Mouse (Mus musculus) hindbrain, embryonic 11.5 days (tissue): Measurements from ENCODE around the gene Pdzd2. TPM values are rescaled to one million over a fixed set of nuclear protein-coding genes. Genes with fewer than 3 reads are reported as not detected.
A peak's percentile ranks its signal among the peaks of the same experiment; 100 is the strongest.

Experiments
- ATAC-seq: fragments of 200-750 bp; cut with Nextera tagmentation; 2 replicates; pipeline ENCODE4 v1.8.0; 2017; ENCODE audit warnings: mild to moderate bottlenecking, moderate TSS enrichment, moderate library complexity; ENCODE audit not compliant: low FRiP score
- DNase-seq: peaks from one replicate; pipeline ENCODE4 v3.0.0-alpha.2; 2015; ENCODE audit warnings: low spot score
- H3K27ac ChIP-seq: fragments of 300-500 bp; sonication (generic); 2 replicates; pipeline ENCODE4 v1.5.1; 2014; ENCODE audit warnings: mild to moderate bottlenecking, low read depth, low read length
- H3K27me3 ChIP-seq: fragments of 300-500 bp; sonication (generic); 2 replicates; pipeline ENCODE4 v1.6.1; 2014; ENCODE audit warnings: mild to moderate bottlenecking, low read length, moderate library complexity, mixed read lengths; ENCODE audit not compliant: control insufficient read depth, insufficient read depth
- H3K36me3 ChIP-seq: fragments of 300-500 bp; sonication (generic); 2 replicates; pipeline ENCODE4 v1.6.1; 2014; ENCODE audit warnings: mild to moderate bottlenecking, low read length, moderate library complexity, mixed read lengths; ENCODE audit not compliant: control insufficient read depth, insufficient read depth
- H3K4me1 ChIP-seq: fragments of 300-500 bp; sonication (generic); replicated peaks from 2 replicates; pipeline ENCODE4 v1.6.1; 2014; ENCODE audit warnings: low read length, mixed read lengths; ENCODE audit not compliant: control insufficient read depth, insufficient read depth
- H3K4me2 ChIP-seq: fragments of 300-500 bp; sonication (generic); replicated peaks from 2 replicates; pipeline ENCODE4 v1.6.1; 2014; ENCODE audit warnings: mild to moderate bottlenecking, low read depth, low read length
- H3K4me3 ChIP-seq: fragments of 300-500 bp; sonication (generic); 2 replicates; pipeline ENCODE4 v1.5.1; 2014; ENCODE audit warnings: low read depth, low read length
- H3K9ac ChIP-seq: fragments of 300-500 bp; sonication (generic); 2 replicates; pipeline ENCODE4 v1.6.1; 2014; ENCODE audit warnings: low read depth, low read length
- H3K9me3 ChIP-seq: fragments of 300-500 bp; sonication (generic); 2 replicates; pipeline ENCODE4 v1.6.1; 2016; ENCODE audit warnings: low read length; ENCODE audit not compliant: control insufficient read depth
- WGBS: fragments of 180-500 bp; shearing (Covaris S2); extraction: QIAGEN DNeasy Blood & Tissue Kit; methylation state at CpG from one replicate; pipeline ENCODE4 v1.1.7; 2014; 5-methylcytosine and 5-hydroxymethylcytosine counted together
- polyA plus RNA-seq: library from polyadenylated mRNA; unstranded; fragments of >200 nt; fragmentation: Nextera tagmentation; extraction: Ambion mirVana; gene quantifications from 2 replicates; pipeline ENCODE4 v1.2.1, GENCODE M21; 2014

The Pdzd2 gene
- polyA plus RNA-seq, 1 experiment from 2014 or later: 5.5 TPM

DNA sequence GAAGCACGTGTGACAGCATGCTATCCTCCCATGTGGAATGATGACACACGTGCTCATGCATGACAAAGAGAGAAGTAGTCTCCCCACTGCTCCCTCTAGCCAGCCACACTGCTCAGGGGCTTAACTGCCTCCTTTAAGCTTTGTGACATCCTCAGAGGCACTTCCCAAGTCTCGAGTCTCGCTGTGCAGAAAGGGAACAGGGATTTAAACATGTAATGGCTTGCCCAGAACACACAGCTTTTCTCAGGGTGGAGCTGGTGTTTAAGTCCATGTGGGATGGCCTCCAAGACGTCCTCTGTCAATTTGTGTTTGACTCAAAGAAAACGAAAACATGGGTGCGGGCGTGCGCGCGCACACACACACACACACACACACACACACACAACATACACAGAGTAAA lies 301.6 kb downstream of the Pdzd2 start:
- Histone ChIP-seq H3K4me1 (no peaks in the 10 kb centered on the region), H3K27ac (no peak overlapping the region), H3K9ac (no peak overlapping the region), H3K27me3 (no peaks in the 10 kb centered on the region), H3K9me3 (no peaks in the 10 kb centered on the region), H3K4me3 (no peak overlapping the region), H3K36me3 (no peaks in the 10 kb centered on the region), H3K4me2 (no peak overlapping the region)
- WGBS: 87% methylated on average over 11 of the region's 11 CpGs
- DNase-seq: no peak
- ATAC-seq: no peak

- Histone ChIP-seq H3K4me3 (no peak overlapping the region), H3K4me1 (no peaks in the 10 kb centered on the region), H3K9me3 (no peaks in the 10 kb centered on the region), H3K4me2 (no peak overlapping the region), H3K27me3 (no peaks in the 10 kb centered on the region), H3K36me3 (no peaks in the 10 kb centered on the region), H3K27ac (no peak overlapping the region), H3K9ac (no peak overlapping the region)
- WGBS: 73% methylated on average over 8 of the region's 8 CpGs
- ATAC-seq (no peak), DNase-seq (no peak)
These were observed 303.8 kb downstream of the Pdzd2 start for GRCm38 (mm10) chr15:12435910-12436309.

GRCm38 (mm10) chr15:12433893-12434599 lies 305.7 kb downstream of the Pdzd2 start:
- ATAC-seq (no peak), DNase-seq (no peak)
- Histone ChIP-seq H3K4me2 (no peak overlapping the region), H3K4me3 (no peak overlapping the region), H3K27ac (peak overlapping the region; percentile 6; the same call in 1 of the 2 replicates), H3K4me1 (no peaks in the 10 kb centered on the region), H3K36me3 (no peaks in the 10 kb centered on the region), H3K9me3 (no peaks in the 10 kb centered on the region), H3K27me3 (no peaks in the 10 kb centered on the region), H3K9ac (no peak overlapping the region)
- 80% methylated on average over 19 of the region's 19 CpGs for WGBS

GRCm38 (mm10) chr15:12432879-12433278 lies 306.8 kb downstream of the Pdzd2 start:
- no peak for ATAC-seq
- no peaks in the 10 kb centered on the region for H3K4me1 ChIP-seq
- H3K27ac ChIP-seq: no peak overlapping the region

DNA sequence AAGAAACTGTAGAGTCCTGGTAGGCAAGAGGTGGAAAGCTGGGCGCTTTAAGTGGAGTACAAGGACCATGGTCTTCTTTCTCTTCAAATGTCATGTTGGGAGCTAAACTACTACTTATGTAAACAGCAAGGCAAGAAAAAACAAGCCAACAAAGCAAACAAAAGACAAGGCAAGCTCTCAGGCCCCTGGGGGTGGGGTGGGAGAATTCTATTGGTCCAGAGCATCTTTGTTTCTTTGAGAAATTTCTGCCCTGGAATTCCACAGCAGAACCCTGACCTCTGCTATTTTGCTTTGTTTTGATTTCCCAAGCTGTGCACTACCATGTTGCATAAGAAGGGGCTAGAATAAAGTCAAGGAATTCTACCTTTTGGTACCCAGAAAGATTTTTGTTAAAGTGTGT lies 307.4 kb downstream of the Pdzd2 start:
- ATAC-seq (no peak), DNase-seq (no peak)
- WGBS: 73% methylated on average over 1 of the region's 1 CpGs
- H3K4me1 ChIP-seq: no peaks in the 10 kb centered on the region
- H3K9me3 ChIP-seq: no peaks in the 10 kb centered on the region
- no peak overlapping the region for H3K27ac ChIP-seq
- no peak overlapping the region for H3K4me3 ChIP-seq
- no peaks in the 10 kb centered on the region for H3K27me3 ChIP-seq
- no peak overlapping the region for H3K9ac ChIP-seq
- H3K36me3 ChIP-seq: no peaks in the 10 kb centered on the region
- no peak overlapping the region for H3K4me2 ChIP-seq

More at GRCm38 (mm10) chr15:12432879-12433278, 306.8 kb downstream of the Pdzd2 start:
- no peaks in the 10 kb centered on the region for H3K27me3 ChIP-seq
- H3K9me3 ChIP-seq: no peaks in the 10 kb centered on the region
- DNase-seq: no peak
- no peak overlapping the region for H3K4me3 ChIP-seq
- no peak overlapping the region for H3K9ac ChIP-seq
- no peaks in the 10 kb centered on the region for H3K36me3 ChIP-seq
- no peak overlapping the region for H3K4me2 ChIP-seq

- WGBS: 71% methylated on average over 7 of the region's 7 CpGs
- DNase-seq (no peak), ATAC-seq (no peak)
- Histone ChIP-seq H3K4me2 (no peak overlapping the region), H3K27ac (no peak overlapping the region), H3K4me3 (no peak overlapping the region), H3K4me1 (no peaks in the 10 kb centered on the region), H3K36me3 (no peaks in the 10 kb centered on the region), H3K9ac (no peak overlapping the region), H3K9me3 (no peaks in the 10 kb centered on the region), H3K27me3 (no peaks in the 10 kb centered on the region)
These were observed 308.0 kb downstream of the Pdzd2 start for GRCm38 (mm10) chr15:12431684-12432083.

- DNase-seq (no peak), ATAC-seq (no peak)
- no peak overlapping the region for H3K4me3 ChIP-seq
- H3K27ac ChIP-seq: no peak overlapping the region
- no peak overlapping the region for H3K9ac ChIP-seq
- no peaks in the 10 kb centered on the region for H3K27me3 ChIP-seq
- WGBS: over 99% methylated on average over 3 of the region's 3 CpGs
- H3K9me3 ChIP-seq: no peaks in the 10 kb centered on the region
- no peaks in the 10 kb centered on the region for H3K36me3 ChIP-seq
- no peaks in the 10 kb centered on the region for H3K4me1 ChIP-seq
- H3K4me2 ChIP-seq: no peak overlapping the region
These were observed 308.5 kb downstream of the Pdzd2 start for GRCm38 (mm10) chr15:12431188-12431587.

DNA sequence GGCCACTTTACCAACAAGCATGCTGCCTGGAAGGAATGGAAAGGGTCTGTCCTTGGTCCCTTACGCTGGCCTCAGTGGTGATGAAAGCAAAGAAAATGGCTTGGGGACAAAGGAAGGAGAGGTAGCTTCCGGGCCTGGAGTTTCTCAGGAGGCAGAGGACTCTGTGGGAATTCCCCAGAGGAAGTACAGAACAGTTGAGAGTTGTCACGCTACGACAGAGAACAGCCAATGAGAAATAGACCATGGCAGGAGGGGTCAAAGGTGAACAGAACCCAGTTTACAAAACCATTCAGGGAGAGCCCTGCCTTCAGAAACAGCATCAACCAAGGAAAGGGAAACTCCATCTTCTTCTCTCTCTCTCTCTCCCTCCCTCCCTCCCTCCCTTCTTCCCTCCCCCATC lies 309.1 kb downstream of the Pdzd2 start:
- H3K9ac ChIP-seq: no peak overlapping the region
- WGBS: 32% methylated on average over 4 of the region's 4 CpGs
- no peak overlapping the region for H3K4me2 ChIP-seq
- H3K27me3 ChIP-seq: no peaks in the 10 kb centered on the region
- ATAC-seq (no peak), DNase-seq (no peak)
- no peak overlapping the region for H3K27ac ChIP-seq
- no peaks in the 10 kb centered on the region for H3K36me3 ChIP-seq
- no peak overlapping the region for H3K4me3 ChIP-seq
- no peaks in the 10 kb centered on the region for H3K9me3 ChIP-seq
- H3K4me1 ChIP-seq: no peaks in the 10 kb centered on the region

DNA sequence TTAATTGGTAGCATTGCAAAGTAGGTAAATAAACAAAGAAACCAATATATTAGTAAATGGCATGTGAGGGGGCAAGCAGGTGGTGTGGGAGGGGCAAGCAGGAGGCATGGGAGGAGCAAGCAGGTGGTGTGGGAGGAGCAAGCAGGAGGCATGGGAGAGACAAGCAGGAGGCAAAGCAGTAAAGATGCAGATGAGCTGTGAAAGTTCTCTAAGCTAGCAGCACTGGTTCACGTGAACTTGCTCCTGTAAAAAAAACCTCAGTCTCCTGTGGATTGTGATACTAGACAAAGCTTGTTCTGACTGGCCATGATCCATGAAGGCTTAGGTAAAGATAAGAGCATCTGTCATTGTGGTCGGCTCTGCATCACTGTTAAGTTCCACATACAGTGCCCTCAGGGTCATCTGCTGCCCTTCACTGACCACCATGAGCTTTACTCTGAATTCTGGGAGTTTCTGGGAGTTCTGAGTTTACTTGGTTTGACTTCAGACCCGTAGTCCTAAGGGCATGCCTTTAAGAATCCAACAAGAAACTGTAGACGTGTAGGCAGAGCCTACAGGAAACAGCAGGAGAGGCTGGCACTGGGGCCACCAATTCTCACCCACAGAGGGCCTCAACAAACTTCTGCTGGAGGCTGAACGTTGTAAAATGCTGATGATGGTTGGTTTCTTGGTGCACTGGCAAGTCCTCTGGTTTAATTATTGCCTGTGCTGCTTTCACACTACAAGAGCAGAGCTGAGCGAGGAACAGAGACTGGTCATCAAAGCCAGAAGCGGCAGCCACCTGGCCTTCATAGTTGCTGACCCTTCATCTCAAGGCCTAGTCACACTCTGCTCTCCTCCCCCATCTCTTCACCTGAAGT lies 309.9 kb downstream of the Pdzd2 start:
- no peaks in the 10 kb centered on the region for H3K27me3 ChIP-seq
- H3K4me2 ChIP-seq: no peak overlapping the region
- no peak overlapping the region for H3K27ac ChIP-seq
- WGBS: 75% methylated on average over 7 of the region's 7 CpGs
- H3K36me3 ChIP-seq: no peaks in the 10 kb centered on the region
- no peak overlapping the region for H3K4me3 ChIP-seq
- no peak overlapping the region for H3K9ac ChIP-seq
- H3K9me3 ChIP-seq: no peaks in the 10 kb centered on the region
- DNase-seq (no peak), ATAC-seq (no peak)
- no peaks in the 10 kb centered on the region for H3K4me1 ChIP-seq
